In genomic region chr10:25520428-25520827, GRCm38 (mm10) we compare ENCODE assay signal across 18 mouse cellular contexts. TPM values are rescaled to one million over a fixed set of nuclear protein-coding genes. Genes with fewer than 3 reads are reported as not detected.
A peak's percentile ranks its signal among the peaks of the same experiment; 100 is the strongest.
DNase-seq lines count a peak whose midpoint lies in the region; ATAC-seq lines count a peak whose summit lies in the region.
"Had no signal": no experiment of that assay in that cellular context is flagged by ENCODE, and none has a peak within 500 bp of the region (broad histone marks: within the 10 kb centered on the region; RNA-seq: fewer than 3 reads in every experiment).

No protein-coding gene starts in this region.

- no peaks in the 10 kb centered on the region for H3K4me1 ChIP-seq in heart, embryonic 15.5 days (replicated peaks)
- H3K4me1 ChIP-seq: hindbrain, embryonic 15.5 days; lung, embryonic 15.5 days; neural tube, embryonic 15.5 days had no signal

- intact Hi-C loops in heart, postnatal 36 days (cut with DNase I), result no loop called here

- H3K4me2 ChIP-seq in heart, embryonic 15.5 days, result no peak overlapping the region
- H3K4me2 ChIP-seq: hindbrain, embryonic 15.5 days; lung, embryonic 15.5 days; neural tube, embryonic 15.5 days had no signal

- WGBS in heart, embryonic 15.5 days, result 62% methylated on average over 5 of the region's 5 CpGs

- no peak for ATAC-seq in heart, embryonic 15.5 days (replicated peaks; ENCODE audit: insufficient number of reproducible peaks, insufficient read depth, low FRiP score, low read depth)
- ATAC-seq: CD4-positive, CD25-positive, alpha-beta regulatory T cell, adult 4 months had no signal

- H3K27ac ChIP-seq in heart, embryonic 15.5 days, result peak overlapping the region; percentile 24; the same call in 1 of the 2 replicates
- H3K27ac ChIP-seq: heart, adult 2 months; hindbrain, embryonic 15.5 days; lung, embryonic 15.5 days; neural tube, embryonic 15.5 days had no signal

- H3K36me3 ChIP-seq in heart, embryonic 15.5 days, result peaks cover 27% of the 10 kb centered on the region
- H3K36me3 ChIP-seq: neural tube, embryonic 15.5 days had no signal

- H3K9me3 ChIP-seq in heart, embryonic 15.5 days (replicated peaks), result no peaks in the 10 kb centered on the region
- H3K9me3 ChIP-seq: hindbrain, embryonic 15.5 days; lung, embryonic 15.5 days; neural tube, embryonic 15.5 days had no signal

- H3K27me3 ChIP-seq in heart, embryonic 15.5 days, result no peaks in the 10 kb centered on the region
- H3K27me3 ChIP-seq: hindbrain, embryonic 15.5 days; lung, embryonic 15.5 days; neural tube, embryonic 15.5 days had no signal

- no peak overlapping the region for H3K4me3 ChIP-seq in heart, embryonic 15.5 days
- H3K4me3 ChIP-seq: heart, adult 2 months; hindbrain, embryonic 15.5 days; lung, embryonic 15.5 days; neural tube, embryonic 15.5 days had no signal

- no peak for DNase-seq in heart, postnatal 36 days
- peak; percentile 77 for DNase-seq in retina, postnatal 1 day
- DNase-seq in retina, embryonic 14.5 days (ENCODE audit: low spot score), result no peak
- DNase-seq in heart, postnatal 4 days, result peak; percentile 22
- peak; percentile 25 for DNase-seq in yolk sac, embryonic 10.5 days (ENCODE audit: low spot score)
- no peak for DNase-seq in thymus, postnatal 14 days
- DNase-seq in right cerebral cortex, postnatal 4 days, result no peak
- DNase-seq: cerebellum, adult 18-20 months; thymus, adult 2 months had no signal

- H3K9ac ChIP-seq in heart, embryonic 15.5 days, result no peak overlapping the region
- H3K9ac ChIP-seq: hindbrain, embryonic 15.5 days; lung, embryonic 15.5 days; neural tube, embryonic 15.5 days had no signal

RNA-seq across cellular contexts. Expression of gene Smlr1, which starts 15.6 kb away (rescaled TPM):
- not detected in 2 replicates for polyA plus RNA-seq in heart, embryonic 15.5 days (2015; fragmentation: Nextera tagmentation; extraction: Ambion mirVana)
- total RNA-seq in heart, postnatal 36 days (2021), result not detected
- total RNA-seq in heart, postnatal 4 days (2021), result not detected
- total RNA-seq: heart, adult 2 months; left cerebral cortex, adult 18-20 months; monocyte, adult 5-6 weeks had no signal
- polyA plus RNA-seq: CD4-positive, CD25-positive, alpha-beta regulatory T cell, adult 4 months; heart, adult 2 months; hindbrain, embryonic 15.5 days; limb, embryonic 11.5 days; lung, embryonic 15.5 days; neural tube, embryonic 15.5 days; thymus, adult 2 months had no signal

Comparison
In these comparisons a context has a peak if more than half of its experiments do, and no peak if none do; other contexts are left out.
1. DNase-seq: peak in retina, postnatal 1 day (single experiment), heart, postnatal 4 days (single experiment) and yolk sac, embryonic 10.5 days (single experiment); none in heart, postnatal 36 days (0 of 2), retina, embryonic 14.5 days (single experiment), thymus, postnatal 14 days (single experiment) and right cerebral cortex, postnatal 4 days (single experiment).